Mouse (Mus musculus): ENCODE measurements around the gene Mrpl2.

DNA sequence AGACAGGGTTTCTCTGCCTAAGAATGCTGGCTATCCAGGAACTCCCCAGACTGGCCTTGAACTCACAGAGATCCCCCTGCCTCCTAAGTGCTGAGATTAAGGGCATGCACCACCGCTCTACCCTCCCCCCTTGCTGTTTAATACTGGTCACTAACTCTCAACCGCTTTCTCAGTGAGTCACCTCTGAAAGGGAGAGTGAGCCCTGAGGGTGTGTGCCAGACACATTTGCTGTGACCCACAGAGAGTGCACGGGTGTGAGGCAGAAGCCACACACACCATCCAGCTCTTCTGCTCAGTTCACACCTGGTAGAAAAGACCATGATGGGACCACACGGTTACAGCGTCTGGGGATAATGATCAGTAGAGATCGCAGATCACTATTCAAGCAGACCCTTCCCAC lies 52.5 kb downstream of the Mrpl2 start:
- TF ChIP-seq POLR2A (IDR thresholded peaks at IDR 0.05; ENCODE audit: extremely low read depth, insufficient read depth, low read length) (no peak), CTCF (IDR thresholded peaks at IDR 0.05; ENCODE audit: low read depth, low read length) (no peak)

Data from liver, adult 2 months (tissue).